Mouse (Mus musculus) liver, embryonic 14.5 days (tissue): Measurements from ENCODE around the gene Met.

Source experiments
- CTCF ChIP-seq: IDR thresholded peaks from 2 replicates; pipeline ENCODE4 v1.5.1; 2016; ENCODE audit warnings: antibody characterized with exemption, low read depth, control low read depth
- EP300 ChIP-seq: IDR thresholded peaks from 2 replicates; pipeline ENCODE4 v1.6.1; 2016; ENCODE audit warnings: antibody characterized with exemption, low read depth

GRCm38 (mm10) chr6:17561347-17561746 lies 97.7 kb downstream of the Met start:
- TF ChIP-seq CTCF, result no peak
- TF ChIP-seq EP300, result no peak
